Mouse (Mus musculus): ENCODE data around the gene Sptbn4. TPM values are rescaled to one million over a fixed set of nuclear protein-coding genes. Genes with fewer than 3 reads are reported as not detected.

The Sptbn4 gene
- total RNA-seq, 4 experiments from 2014 or later = 0.22 to 0.49 (median 0.30) TPM

GRCm38 (mm10) chr7:27383233-27383632 is 64.3 kb downstream of the Sptbn4 start:
- DNase-seq (ENCODE audit: low spot score) = no peak

- no peak for DNase-seq (ENCODE audit: low spot score)
These were observed 65.9 kb downstream of the Sptbn4 start for GRCm38 (mm10) chr7:27381560-27381959.

- DNase-seq (ENCODE audit: low spot score) = no peak
These were observed 66.5 kb downstream of the Sptbn4 start for GRCm38 (mm10) chr7:27381009-27381408.

GRCm38 (mm10) chr7:27379836-27380235 is 67.7 kb downstream of the Sptbn4 start:
- DNase-seq (ENCODE audit: low spot score) = no peak

GRCm38 (mm10) chr7:27378431-27378830 is 69.1 kb downstream of the Sptbn4 start:
- no peak for DNase-seq (ENCODE audit: low spot score)

DNA sequence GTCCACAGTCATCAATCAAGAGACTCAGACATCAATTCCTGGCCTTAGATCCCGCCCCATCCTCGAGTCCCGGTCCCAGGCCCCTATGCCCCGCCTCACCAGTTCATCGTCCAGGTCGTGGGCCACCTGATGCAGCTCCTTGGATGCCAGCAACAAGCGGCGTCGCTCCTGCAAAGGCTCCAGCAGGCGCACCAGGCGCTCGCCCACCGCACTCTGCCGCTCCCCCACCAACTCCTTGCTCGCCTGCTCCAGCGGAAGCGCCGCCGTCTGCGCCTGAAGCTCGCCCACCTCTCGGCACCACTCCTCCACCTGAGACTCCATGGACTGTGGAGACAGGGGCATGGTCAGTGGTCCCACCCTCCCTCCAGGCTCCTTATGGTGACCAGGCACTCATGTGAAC is 72.2 kb downstream of the Sptbn4 start:
- DNase-seq (ENCODE audit: low spot score) = no peak

DNA sequence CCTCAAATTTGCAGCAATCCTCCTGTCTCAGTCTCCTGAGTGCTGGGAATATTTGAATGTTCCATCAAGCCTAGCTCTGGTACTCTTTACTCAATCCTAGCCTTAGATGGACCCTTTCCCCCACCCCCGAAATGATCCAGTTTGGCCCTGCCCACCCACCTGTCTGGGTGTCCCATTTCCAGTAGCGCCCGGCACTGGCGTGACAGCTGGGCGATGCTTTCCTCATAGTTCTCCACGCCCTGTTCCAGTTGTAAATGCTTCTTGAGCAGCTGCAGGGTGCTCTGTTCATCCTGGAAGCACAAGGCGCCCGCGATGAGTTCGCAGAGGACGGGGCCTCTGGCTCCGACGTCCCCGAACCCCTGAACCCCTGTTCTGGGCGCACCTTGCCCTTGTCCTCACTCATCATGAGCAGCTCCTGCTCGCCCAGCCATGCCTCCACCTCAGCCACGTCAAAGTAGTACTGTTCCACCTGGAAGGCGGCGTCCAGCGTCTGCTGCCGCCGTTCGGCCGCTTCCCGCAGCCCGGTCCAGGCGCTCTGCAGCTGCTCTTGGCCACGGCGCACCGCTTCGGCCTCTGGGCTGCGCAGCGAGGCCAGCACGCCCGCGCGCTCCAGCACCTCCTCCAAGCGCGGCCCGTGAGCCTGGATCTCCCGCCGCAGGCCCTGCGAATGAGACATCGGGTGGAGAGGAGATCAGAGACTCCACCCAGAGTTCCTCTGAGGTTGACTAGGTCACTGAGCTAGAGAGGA is 75.6 kb downstream of the Sptbn4 start:
- no peak for DNase-seq (ENCODE audit: low spot score)

DNA sequence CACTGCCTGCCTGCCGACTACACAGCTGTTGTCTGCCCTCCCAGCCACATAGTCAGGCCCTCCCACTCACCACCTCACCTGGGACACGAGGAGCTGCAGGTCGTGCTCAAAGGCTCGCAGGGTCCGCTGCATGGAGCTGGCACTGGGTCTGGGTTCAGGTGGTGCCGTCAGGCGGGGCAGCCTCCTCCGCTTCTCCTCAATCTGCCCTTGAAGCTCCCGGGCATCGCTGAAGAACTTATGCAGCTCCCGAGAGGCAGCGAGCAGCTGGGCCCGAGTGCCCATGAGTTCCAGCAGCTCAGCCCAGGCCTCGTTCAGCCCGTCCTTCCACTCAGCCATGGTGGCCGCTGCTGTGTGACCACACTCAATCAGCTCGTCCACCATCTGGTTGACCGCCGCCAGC is 78.4 kb downstream of the Sptbn4 start:
- no peak for DNase-seq (ENCODE audit: low spot score)

DNA sequence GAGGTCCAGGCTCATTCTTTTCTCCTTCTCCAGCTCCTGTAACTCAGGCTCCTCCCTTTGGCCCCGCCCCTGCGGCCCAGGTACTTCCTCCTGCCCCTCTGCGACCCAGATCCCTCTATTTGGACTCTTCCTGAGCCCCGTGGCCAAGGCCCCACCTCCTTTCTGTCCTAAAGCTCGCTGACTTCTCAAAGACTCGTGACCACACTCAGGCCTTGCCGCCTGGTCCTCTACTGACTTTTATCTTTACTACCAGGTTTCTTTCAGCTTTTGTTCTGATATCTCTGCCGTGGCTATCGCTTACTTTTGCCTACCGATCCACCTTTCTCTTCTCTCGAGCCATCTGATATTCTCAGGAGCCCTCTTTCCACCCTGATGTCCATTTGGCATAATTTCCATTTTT is 79.5 kb downstream of the Sptbn4 start:
- DNase-seq (ENCODE audit: low spot score) = no peak

GRCm38 (mm10) chr7:27366082-27366844 is 81.2 kb downstream of the Sptbn4 start:
- DNase-seq (ENCODE audit: low spot score) = no peak

DNA sequence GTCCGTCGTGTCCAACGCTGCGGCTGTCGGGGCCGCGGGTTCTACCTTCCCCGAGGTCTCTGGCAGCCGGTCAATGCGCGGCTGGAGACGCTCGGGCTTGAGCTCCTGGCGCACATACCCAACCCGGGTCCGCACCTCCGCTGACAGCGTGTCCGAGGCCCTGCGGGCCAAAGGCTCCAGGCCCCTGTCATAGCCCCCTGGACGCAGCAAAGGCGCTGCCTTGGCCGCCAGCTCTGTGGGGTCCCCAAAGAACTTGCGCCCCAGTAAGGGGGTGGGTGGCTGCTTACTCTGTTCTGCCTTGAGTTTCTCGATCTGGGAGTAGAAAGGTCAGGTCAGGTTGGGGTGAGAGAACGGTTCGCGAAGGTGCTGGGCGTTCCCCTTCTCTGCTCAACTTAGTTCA is 83.1 kb downstream of the Sptbn4 start:
- DNase-seq (ENCODE audit: low spot score) = no peak

DNA sequence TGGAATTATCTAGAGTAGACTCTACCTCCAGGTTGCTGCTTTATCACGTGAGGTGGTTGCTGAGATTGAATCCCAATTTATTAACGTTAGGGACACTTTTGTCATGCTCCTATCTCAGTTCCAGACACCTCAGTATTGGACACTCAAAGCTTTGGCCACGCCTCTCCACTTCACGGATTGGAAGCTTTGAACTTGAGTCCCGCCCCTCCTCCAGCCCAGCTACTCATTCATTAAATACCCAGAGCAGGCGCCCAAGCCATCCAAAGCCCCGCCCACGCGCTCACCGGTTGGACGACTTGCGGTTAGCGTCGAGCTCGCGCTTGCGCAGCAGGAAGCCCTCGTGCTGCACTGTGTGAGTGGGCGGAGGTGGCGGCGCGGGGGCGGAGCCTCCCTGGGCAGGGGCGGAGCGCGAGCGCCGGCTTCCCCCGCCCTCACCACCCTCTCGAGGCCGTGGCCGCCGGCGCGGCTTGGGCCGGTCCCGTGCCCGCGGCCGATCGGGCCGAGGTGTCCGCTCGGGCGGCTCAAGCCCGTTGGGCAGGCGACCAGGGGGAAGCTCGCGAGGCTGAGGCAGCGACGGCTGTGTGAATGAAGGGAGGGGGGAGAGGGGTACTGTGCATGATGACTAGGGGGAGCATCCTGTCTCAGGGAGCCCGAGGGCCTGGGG is 86.1 kb downstream of the Sptbn4 start:
- DNase-seq (ENCODE audit: low spot score) = peak; percentile 98

DNA sequence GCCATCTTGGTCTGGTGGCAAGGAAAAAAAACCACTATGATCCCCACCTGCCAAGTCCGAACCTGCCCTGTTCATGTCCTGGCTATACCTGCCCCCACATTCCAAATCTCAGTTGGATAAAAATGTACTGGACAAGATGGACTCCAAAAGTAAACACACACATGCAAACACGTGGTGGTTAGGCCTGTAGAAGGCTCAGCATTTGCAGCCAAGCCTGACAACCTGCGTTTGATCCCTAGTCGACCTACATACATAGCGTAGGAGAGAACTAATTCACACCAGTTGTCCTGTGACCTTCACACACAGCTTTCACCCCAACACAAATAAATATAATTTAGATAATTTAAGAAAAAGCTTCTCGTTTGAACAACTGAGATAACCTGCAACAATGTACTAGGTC is 86.7 kb downstream of the Sptbn4 start:
- DNase-seq (ENCODE audit: low spot score) = no peak

- DNase-seq (ENCODE audit: low spot score) = no peak
These were observed 87.7 kb downstream of the Sptbn4 start for GRCm38 (mm10) chr7:27359706-27360358.

DNA sequence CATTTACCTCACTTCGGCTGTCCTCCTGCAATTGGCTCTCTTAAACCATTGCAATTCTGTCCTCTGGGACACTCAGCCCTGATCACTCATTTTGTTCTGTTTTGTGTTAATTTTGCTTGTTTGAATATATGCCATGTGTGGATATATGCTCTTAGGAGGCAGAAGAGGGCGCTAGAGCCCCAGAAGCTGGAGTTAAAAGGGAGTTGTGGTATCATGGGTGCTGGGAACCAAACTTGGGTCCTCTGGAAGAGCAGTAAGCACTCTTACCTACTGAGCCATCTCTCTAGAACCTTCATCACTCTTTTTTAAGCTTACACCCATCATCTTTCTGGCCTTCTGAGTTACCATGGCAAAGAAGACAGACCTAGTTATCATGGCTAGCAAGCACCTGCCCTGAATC is 88.3 kb downstream of the Sptbn4 start:
- no peak for DNase-seq (ENCODE audit: low spot score)

- no peak for DNase-seq (ENCODE audit: low spot score)
These were observed 89.9 kb downstream of the Sptbn4 start for GRCm38 (mm10) chr7:27357595-27357978.

DNA sequence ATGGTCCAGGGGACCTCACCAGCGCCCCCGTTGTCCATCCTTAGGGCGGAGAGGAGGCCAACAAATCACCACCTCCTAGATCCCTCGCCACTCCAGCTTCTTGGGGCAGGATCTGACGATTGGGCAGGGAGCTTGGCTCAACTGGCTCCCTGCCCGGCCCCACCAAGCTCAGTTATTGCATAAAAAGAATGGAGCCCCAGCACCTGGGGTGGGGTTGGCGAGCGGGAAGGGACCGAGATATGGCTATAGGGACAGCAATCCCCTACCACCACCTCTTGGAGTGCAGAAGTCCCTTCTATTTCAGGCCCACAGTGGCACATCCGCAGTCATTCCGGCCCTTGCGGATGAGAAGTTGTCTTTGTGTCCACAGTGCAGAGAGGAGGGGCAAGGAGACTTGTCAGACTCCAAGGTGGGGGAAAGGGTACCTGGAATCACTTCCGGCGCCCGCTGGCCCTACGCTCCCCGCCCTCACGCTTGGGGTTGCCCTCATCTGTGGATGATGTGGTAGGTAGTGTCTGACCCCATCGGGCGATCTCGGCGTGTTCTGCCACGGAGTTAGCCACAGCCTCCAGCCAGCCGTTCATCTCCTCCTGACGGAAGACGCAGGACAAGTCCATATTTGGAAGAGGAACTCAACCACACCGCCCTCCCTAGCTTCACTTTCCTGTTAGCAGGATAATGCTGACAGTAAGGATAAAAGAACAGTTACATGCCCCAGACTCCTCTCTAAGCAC is 90.5 kb downstream of the Sptbn4 start, which contains the start of gene Gm20479:
Gene Gm20479 (minus strand): TSS at position 559 of the 734 bp plus-strand sequence.
- peak; percentile 11 for DNase-seq (ENCODE audit: low spot score)

DNA sequence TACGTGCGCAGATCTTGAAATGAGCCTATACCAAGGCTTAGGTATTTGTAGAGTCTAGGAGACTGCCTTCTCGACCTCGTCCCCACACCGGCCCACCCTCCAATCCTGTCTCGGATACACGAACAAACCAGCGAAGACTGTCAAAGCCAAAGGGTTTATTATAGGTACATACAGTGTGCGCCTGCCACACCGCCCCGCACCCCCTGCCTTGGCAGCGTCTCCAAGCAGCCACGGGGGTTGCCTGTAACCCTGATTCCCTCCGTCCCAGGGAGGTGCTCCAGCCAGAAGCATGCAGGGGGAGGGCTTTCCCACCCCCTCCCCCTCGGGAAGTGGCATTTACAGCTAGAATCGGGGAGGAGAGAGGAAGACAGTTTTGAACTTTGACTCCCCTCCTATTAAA is 91.2 kb downstream of the Sptbn4 start:
- peak; percentile 7 for DNase-seq (ENCODE audit: low spot score)

- DNase-seq (ENCODE audit: low spot score) = peak; percentile 90
These were observed 91.7 kb downstream of the Sptbn4 start, which contains the start of gene Shkbp1 for GRCm38 (mm10) chr7:27355745-27356240. Gene Shkbp1, minus strand, starts transcription at chr7:27356019.

DNA sequence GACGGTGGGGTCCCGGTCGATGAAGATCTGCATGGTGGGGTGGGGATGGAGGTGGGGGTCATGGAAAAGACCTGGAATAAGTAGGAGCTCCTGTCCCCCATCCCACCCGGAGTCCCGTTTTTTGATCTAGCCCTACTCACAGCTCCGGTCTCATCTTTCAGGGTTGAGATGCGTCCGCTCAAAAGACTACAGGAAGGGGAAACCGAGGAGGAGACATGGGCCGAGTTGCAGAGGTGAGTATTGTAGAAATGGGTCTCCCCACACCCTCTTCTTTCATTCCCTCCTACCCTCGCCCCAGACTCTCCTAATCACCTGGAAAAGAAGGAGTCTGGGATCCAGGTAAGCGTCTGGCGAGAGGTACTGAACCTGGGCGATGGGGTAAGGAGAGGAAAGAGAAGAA is 92.2 kb downstream of the Sptbn4 start:
- no peak for DNase-seq (ENCODE audit: low spot score)

- no peak for DNase-seq (ENCODE audit: low spot score)
These were observed 92.7 kb downstream of the Sptbn4 start for GRCm38 (mm10) chr7:27354783-27355182.
